Mouse (Mus musculus): ENCODE measurements around the gene Tmprss6.

DNA sequence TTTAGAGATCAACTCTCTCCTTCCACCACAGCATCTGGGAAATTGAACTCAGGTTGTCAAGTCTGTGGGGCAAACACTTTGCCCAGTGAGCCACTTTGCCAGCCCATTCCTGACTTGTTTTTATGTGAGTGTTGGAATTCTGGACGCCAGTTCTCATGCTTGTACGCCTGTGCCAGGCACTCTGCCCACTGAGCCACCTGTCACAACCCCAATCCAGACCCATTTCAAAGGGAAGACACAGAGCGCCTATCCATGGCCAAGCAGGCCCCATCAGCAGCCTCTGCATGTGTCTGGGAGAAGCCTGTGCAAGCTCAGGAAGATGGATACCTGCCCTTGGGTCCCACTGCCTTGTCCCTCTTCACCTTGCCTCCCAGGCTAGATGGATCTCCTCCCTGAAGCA is 22.9 kb upstream of the Tmprss6 start:
- no peak for TF ChIP-seq CTCF (IDR thresholded peaks at IDR 0.05; ENCODE audit: extremely low read depth, insufficient read length, insufficient replicate concordance, low read depth, low read length)
- no peak for TF ChIP-seq POLR2A (IDR thresholded peaks at IDR 0.05; ENCODE audit: low read depth, low read length)

All from small intestine, adult 2 months (tissue).